Mouse (Mus musculus) CH12.LX (cell line): ENCODE measurements around the gene Ankrd13c. TPM values are rescaled to one million over a fixed set of nuclear protein-coding genes. Genes with fewer than 3 reads are reported as not detected.
A peak's percentile ranks its signal among the peaks of the same experiment; 100 is the strongest.

ENCODE experiments used
- DNase-seq: peaks from one replicate; pipeline ENCODE4 v3.0.0-alpha.2; 2013; ENCODE audit errors: extremely low read depth
- H3K27ac ChIP-seq: 2 replicates; pipeline ENCODE4 v1.5.1; 2012; ENCODE audit warnings: low read depth, mild to moderate bottlenecking, control low read depth, moderate library complexity; ENCODE audit not compliant: insufficient read depth
- H3K27me3 ChIP-seq: replicated peaks from 2 replicates; pipeline ENCODE3; 2012; ENCODE audit warnings: inconsistent platforms
- H3K36me3 ChIP-seq, 2 experiments: replicated peaks in 1 of 2; 2 replicates each; pipeline versions ENCODE3 to v1.6.1; 2012; ENCODE audit warnings: inconsistent platforms in 1 of 2, low read length in 1 of 2, mild to moderate bottlenecking in 1 of 2, mixed read lengths in 1 of 2, moderate library complexity in 1 of 2; ENCODE audit not compliant: control insufficient read depth in 1 of 2, insufficient read depth in 1 of 2
- H3K4me1 ChIP-seq, 2 experiments: 2 replicates each; pipeline ENCODE4 v1.6.1; 2012; ENCODE audit warnings: inconsistent platforms in 1 of 2, moderate library complexity in 1 of 2; ENCODE audit not compliant: insufficient read depth in 2 of 2, control insufficient read depth in 1 of 2
- H3K4me2 ChIP-seq: 2 replicates; pipeline ENCODE4 v1.6.1; 2012; ENCODE audit warnings: low read depth, mild to moderate bottlenecking, control low read depth; ENCODE audit not compliant: poor library complexity, insufficient read depth, severe bottlenecking
- H3K4me3 ChIP-seq, 3 experiments: fragments of 150-350 bp in 1 of 3; sonication (generic) in 1 of 3; replicated peaks in 1 of 3; 2 replicates each; pipeline versions ENCODE3 to v1.5.1; 2011 to 2012; ENCODE audit warnings: low read depth in 2 of 3, low read length in 2 of 3, mild to moderate bottlenecking in 2 of 3, moderate library complexity in 2 of 3, control low read depth in 1 of 3, improper control_type of control experiment in 1 of 3, inconsistent platforms in 1 of 3, mixed read lengths in 1 of 3; ENCODE audit not compliant: poor library complexity in 1 of 3
- H3K79me2 ChIP-seq: replicated peaks from 2 replicates; pipeline ENCODE4 v1.6.1; 2012; ENCODE audit warnings: mild to moderate bottlenecking, moderate library complexity; ENCODE audit not compliant: control insufficient read depth, poor library complexity, insufficient read depth, severe bottlenecking; ENCODE audit errors: extremely low read depth
- H3K9ac ChIP-seq: 2 replicates; pipeline ENCODE4 v1.6.1; 2012; ENCODE audit warnings: low read depth, mild to moderate bottlenecking, control low read depth, moderate library complexity; ENCODE audit not compliant: insufficient read depth
- H3K9me3 ChIP-seq: replicated peaks from 2 replicates; pipeline ENCODE3; 2012; ENCODE audit warnings: low read length, inconsistent platforms, mixed read lengths
- CHD1 ChIP-seq: IDR thresholded peaks from 2 replicates; pipeline ENCODE4 v1.6.1; 2012; ENCODE audit warnings: low read depth, low read length, improper control_type of control experiment, inconsistent platforms
- ELF1 ChIP-seq: IDR thresholded peaks from 2 replicates; pipeline ENCODE4 v1.6.1; 2014; ENCODE audit warnings: low read depth, mild to moderate bottlenecking, inconsistent platforms, low read length, improper control_type of control experiment
- HCFC1 ChIP-seq: IDR thresholded peaks from 2 replicates; pipeline ENCODE4 v1.6.1; 2012; ENCODE audit warnings: low read depth, mild to moderate bottlenecking, inconsistent platforms, low read length, improper control_type of control experiment
- IRF4 ChIP-seq: IDR thresholded peaks from 2 replicates; pipeline ENCODE4 v1.6.1; 2014; ENCODE audit warnings: low read depth, mild to moderate bottlenecking, inconsistent platforms, low read length, improper control_type of control experiment
- JUN ChIP-seq: IDR thresholded peaks from 2 replicates; pipeline ENCODE4 v1.6.1; 2011; ENCODE audit warnings: low read depth, mild to moderate bottlenecking, low read length, improper control_type of control experiment, moderate library complexity; ENCODE audit not compliant: insufficient read depth
- KAT2A ChIP-seq: IDR thresholded peaks from 2 replicates; pipeline ENCODE4 v1.6.1; 2012; ENCODE audit warnings: low read length, improper control_type of control experiment, inconsistent platforms; ENCODE audit not compliant: insufficient replicate concordance
- MAX ChIP-seq: IDR thresholded peaks from 2 replicates; pipeline ENCODE4 v1.6.1; 2011; ENCODE audit warnings: low read length, improper control_type of control experiment
- MXI1 ChIP-seq: IDR thresholded peaks from 2 replicates; pipeline ENCODE4 v1.6.1; 2011; ENCODE audit warnings: mild to moderate bottlenecking, low read depth, low read length, improper control_type of control experiment
- NELFE ChIP-seq: IDR thresholded peaks from 2 replicates; pipeline ENCODE4 v1.6.1; 2011; ENCODE audit warnings: low read depth, low read length, improper control_type of control experiment
- NRF1 ChIP-seq: IDR thresholded peaks from 2 replicates; pipeline ENCODE4 v1.6.1; 2014; ENCODE audit warnings: low read depth, mild to moderate bottlenecking, inconsistent platforms, low read length, improper control_type of control experiment, moderate library complexity
- POLR2A ChIP-seq: IDR thresholded peaks from 2 replicates; pipeline ENCODE4 v1.6.1; 2011; ENCODE audit warnings: low read depth, mild to moderate bottlenecking, improper control_type of control experiment, low read length
- RCOR1 ChIP-seq: conservative IDR thresholded peaks from 2 replicates; pipeline ENCODE4 v1.6.1; 2012; ENCODE audit warnings: low read depth, mild to moderate bottlenecking, inconsistent platforms, low read length, improper control_type of control experiment
- TCF12 ChIP-seq: IDR thresholded peaks from 2 replicates; pipeline ENCODE4 v1.6.1; 2014; ENCODE audit warnings: low read depth, mild to moderate bottlenecking, inconsistent platforms, low read length, improper control_type of control experiment
- ZKSCAN1 ChIP-seq: IDR thresholded peaks from 2 replicates; pipeline ENCODE4 v1.6.1; 2012; ENCODE audit warnings: low read depth, inconsistent platforms, low read length, improper control_type of control experiment, borderline replicate concordance
- ZNF384 ChIP-seq: IDR thresholded peaks from 2 replicates; pipeline ENCODE4 v1.6.1; 2012; ENCODE audit warnings: low read depth, low read length, improper control_type of control experiment, inconsistent platforms
- dilution Hi-C: fragments of 300-500 bp; cut with MboI; formaldehyde crosslinking; loops from 2 replicates; pipeline ENCODE4 v1.14.3; 2020; ENCODE audit warnings: low sequenced_read_pairs; ENCODE audit not compliant: extremely low pct_unique_long_range_greater_than_20kb, extremely low pct_ligation_motif_present
- in situ Hi-C: fragments of 300-500 bp; cut with MboI; formaldehyde crosslinking; loops from 3 replicates; pipeline ENCODE4 v1.14.3; 2019; ENCODE audit warnings: low sequenced_read_pairs, low pct_ligation_motif_present, low pct_unique_long_range_greater_than_20kb, mixed read lengths
- polyA plus RNA-seq: library from polyadenylated mRNA; unstranded; fragments of >175 nt; gene quantifications from 2 replicates; pipeline ENCODE4 v1.2.1, GENCODE M21; 2012; ENCODE audit warnings: low read depth; ENCODE audit not compliant: insufficient read length
- total RNA-seq, 2 experiments: library from RNA; depleted of rRNA; stranded (reverse); fragments of 300-350 nt in 1 of 2; fragments of >200 nt in 1 of 2; gene quantifications; 2 replicates each; pipeline ENCODE4 v1.2.3; 2012 to 2014

The Ankrd13c gene
- total and polyA plus RNA-seq, 3 experiments, result 18.9 to 65.3 (median 54.4) TPM

DNA sequence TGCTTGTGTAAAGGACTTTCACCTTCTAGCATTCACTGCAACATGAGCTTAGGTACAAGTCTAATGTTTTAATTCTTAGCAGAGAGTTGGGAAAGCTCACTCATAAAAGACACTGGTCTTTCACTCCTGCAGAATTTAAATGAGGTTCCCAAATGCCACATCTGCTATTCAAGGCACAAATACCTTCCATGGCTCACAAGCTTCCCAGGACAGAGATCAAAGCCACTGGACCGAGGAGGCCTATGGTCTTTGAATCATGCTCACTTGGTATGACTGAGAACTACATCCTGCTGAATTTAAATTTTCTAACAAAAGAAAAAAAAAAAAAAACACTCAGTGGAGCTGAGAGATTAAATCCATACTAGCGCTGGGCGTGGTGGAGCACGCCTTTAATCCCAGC is 30.7 kb upstream of the Ankrd13c start:
- TF ChIP-seq TCF12 (no peak), ZNF384 (no peak), NRF1 (no peak), MXI1 (no peak), KAT2A (no peak), HCFC1 (no peak)
- Histone ChIP-seq H3K4me1 (peaks cover 13 to 23% of the 10 kb centered on the region in 2 experiments), H3K27ac (no peak overlapping the region), H3K9me3 (no peaks in the 10 kb centered on the region), H3K4me3 (no peak overlapping the region), H3K4me2 (no peak overlapping the region), H3K79me2 (peaks cover 50% of the 10 kb centered on the region), H3K9ac (no peak overlapping the region), H3K27me3 (no peaks in the 10 kb centered on the region), H3K36me3 (peaks cover 75 to 84% of the 10 kb centered on the region in 2 experiments)
- in situ Hi-C loops (no loop called here), dilution Hi-C loops (no loop called here)
- DNase-seq, result no peak

DNA sequence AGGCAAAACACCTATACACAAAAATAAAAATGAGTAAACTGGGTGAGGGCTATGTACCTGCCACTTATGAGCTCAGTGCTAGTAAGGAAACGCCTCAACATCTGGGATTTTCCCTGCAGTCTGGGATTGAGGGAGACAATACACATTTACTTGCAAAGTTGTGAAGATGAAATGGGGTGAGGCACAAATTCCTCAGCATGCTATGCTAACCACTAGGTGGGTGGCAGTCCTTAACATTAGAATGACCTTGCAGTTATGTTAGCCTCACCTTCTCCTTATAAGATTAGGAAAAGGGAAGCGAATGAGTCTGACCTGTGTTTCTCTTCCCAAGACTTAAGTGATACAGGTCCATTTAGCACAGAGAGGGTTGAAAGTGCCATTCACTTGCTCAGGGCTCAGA is 25.7 kb upstream of the Ankrd13c start:
- in situ Hi-C loops, result loop anchor here (10.0 kb wide), 1 partner anchor 213 kb away; no protein-coding TSS in a partner anchor
- Histone ChIP-seq H3K27me3 (no peaks in the 10 kb centered on the region), H3K9ac (no peak overlapping the region), H3K36me3 (peaks cover 48 to 55% of the 10 kb centered on the region in 2 experiments), H3K4me2 (peak overlapping the region; percentile 72), H3K4me3 (no peak overlapping the region), H3K4me1 (peaks cover 14 to 40% of the 10 kb centered on the region in 2 experiments; a peak in 3 of 4 replicates), H3K79me2 (peaks cover 76% of the 10 kb centered on the region), H3K9me3 (no peaks in the 10 kb centered on the region), H3K27ac (no peak overlapping the region)
- no peak for TF ChIP-seq RCOR1
- TF ChIP-seq POLR2A, result no peak
- no peak for TF ChIP-seq ELF1
- TF ChIP-seq NELFE, result no peak
- no peak for TF ChIP-seq IRF4
- no peak for TF ChIP-seq MAX
- no peak for TF ChIP-seq JUN
- no peak for TF ChIP-seq MXI1
- no peak; the same call in 1 of the 2 replicates for TF ChIP-seq CHD1
- no peak for TF ChIP-seq ZKSCAN1
- dilution Hi-C loops, result no loop called here
- DNase-seq, result no peak
